Mouse (Mus musculus): ENCODE data around the gene Med15. TPM values are rescaled to one million over a fixed set of nuclear protein-coding genes. Genes with fewer than 3 reads are reported as not detected.

The Med15 gene
- polyA plus RNA-seq, 1 experiment from 2014 or later, result 23.0 TPM

DNA sequence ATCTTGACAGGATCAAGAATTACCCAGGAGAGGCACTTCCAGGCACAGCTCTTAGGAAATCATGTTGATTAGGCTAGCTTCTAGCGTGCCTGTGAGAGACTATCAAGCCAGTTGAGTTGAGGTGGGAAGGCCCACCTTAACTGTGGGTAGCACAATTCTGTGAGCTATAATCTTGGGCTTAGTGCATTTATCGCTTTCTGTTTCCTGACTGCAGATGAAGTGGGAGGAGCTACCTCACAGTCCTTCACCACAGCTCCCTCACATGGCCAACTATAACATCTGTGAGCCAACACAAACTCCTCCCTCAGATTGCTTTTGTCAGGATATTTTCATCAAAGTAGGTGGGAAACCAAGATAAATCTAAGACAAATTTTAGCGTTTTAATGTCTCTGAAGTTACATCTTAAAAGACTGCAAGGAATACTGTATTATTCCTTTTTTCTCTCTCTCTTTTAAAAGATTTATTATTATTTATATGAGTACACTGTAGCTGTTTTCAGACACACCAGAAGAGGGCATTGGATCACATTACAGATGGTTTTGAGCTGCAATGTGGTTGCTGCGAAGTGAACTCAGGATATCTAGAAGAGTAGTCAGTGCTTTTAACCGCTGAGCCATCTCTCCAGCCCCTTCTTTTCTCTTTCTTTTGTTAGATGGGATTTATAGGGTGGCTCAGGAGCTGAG lies 5.4 kb downstream of the Med15 start:
- Histone ChIP-seq H3K9me3 (ENCODE audit: low read length) (no peaks in the 10 kb centered on the region), H3K27me3 (replicated peaks; ENCODE audit: insufficient read depth, low read length) (no peaks in the 10 kb centered on the region), H3K4me3 (ENCODE audit: low read depth, low read length) (no peak overlapping the region), H3K27ac (ENCODE audit: low read length) (no peak overlapping the region), H3K4me2 (replicated peaks; ENCODE audit: low read depth, low read length) (peak overlapping the region; percentile 39), H3K4me1 (ENCODE audit: insufficient read depth, low read depth, low read length) (no peaks in the 10 kb centered on the region; the same call in 1 of the 2 replicates), H3K36me3 (ENCODE audit: insufficient read depth, low read length) (no peaks in the 10 kb centered on the region), H3K9ac (replicated peaks; ENCODE audit: low read depth) (no peak overlapping the region)
- peak; percentile 67 for ATAC-seq
- peak; percentile 93 for DNase-seq (ENCODE audit: low spot score)
- WGBS, result 13% methylated on average over 5 of the region's 5 CpGs
- TF ChIP-seq EP300 (IDR thresholded peaks at IDR 0.05), result no peak
- TF ChIP-seq CTCF (IDR thresholded peaks at IDR 0.05), result peak; percentile 74

DNA sequence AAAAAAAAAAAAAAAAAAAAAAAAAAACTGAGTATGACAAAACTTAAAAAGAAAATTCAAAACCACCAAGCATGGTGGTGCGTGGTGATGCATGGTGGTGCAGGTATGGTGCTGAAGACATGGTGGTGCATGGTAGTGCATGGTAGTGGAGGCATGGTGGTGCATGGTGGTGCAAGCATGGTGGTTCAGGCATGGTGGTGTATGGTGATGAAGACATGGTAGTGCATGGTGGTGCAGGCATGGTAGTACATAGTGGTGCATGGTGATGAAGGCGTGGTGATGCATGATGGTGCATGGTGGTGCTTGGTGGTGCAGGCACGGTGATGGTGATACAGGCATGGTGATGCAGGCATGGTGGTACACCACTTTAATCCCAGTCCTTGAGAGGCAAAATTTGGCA lies 8.2 kb downstream of the Med15 start:
- TF ChIP-seq EP300 (IDR thresholded peaks at IDR 0.05), result no peak
- Histone ChIP-seq H3K27ac (ENCODE audit: low read length) (no peak overlapping the region), H3K4me2 (replicated peaks; ENCODE audit: low read depth, low read length) (no peak overlapping the region), H3K36me3 (ENCODE audit: insufficient read depth, low read length) (no peaks in the 10 kb centered on the region), H3K4me1 (ENCODE audit: insufficient read depth, low read depth, low read length) (peaks cover 4% of the 10 kb centered on the region; the same call in 1 of the 2 replicates), H3K9me3 (ENCODE audit: low read length) (no peaks in the 10 kb centered on the region), H3K4me3 (ENCODE audit: low read depth, low read length) (no peak overlapping the region), H3K9ac (replicated peaks; ENCODE audit: low read depth) (no peak overlapping the region), H3K27me3 (replicated peaks; ENCODE audit: insufficient read depth, low read length) (no peaks in the 10 kb centered on the region)
- no peak for ATAC-seq
- DNase-seq (ENCODE audit: low spot score), result no peak
- 93% methylated on average over 3 of the region's 3 CpGs for WGBS

DNA sequence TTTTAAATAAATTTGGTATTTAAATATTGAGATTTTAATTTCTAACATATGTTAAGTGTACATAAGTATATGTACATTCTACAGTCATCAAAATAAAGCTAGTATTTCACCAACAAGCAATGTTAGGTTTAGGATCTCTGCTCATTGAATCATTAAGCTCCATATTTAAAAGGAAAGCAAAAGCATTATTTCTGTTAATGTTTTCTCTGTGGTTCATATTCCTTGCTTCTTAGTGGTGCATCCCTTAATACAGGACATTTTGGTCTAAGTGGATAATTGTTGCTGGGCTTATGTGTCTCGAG lies 9.4 kb downstream of the Med15 start:
- no peak overlapping the region for H3K4me3 ChIP-seq (ENCODE audit: low read depth, low read length)
- H3K4me1 ChIP-seq (ENCODE audit: insufficient read depth, low read depth, low read length), result peaks cover 4% of the 10 kb centered on the region; the same call in 1 of the 2 replicates
- WGBS, result 76% methylated on average over 1 of the region's 1 CpGs
- H3K4me2 ChIP-seq (replicated peaks; ENCODE audit: low read depth, low read length), result no peak overlapping the region
- no peaks in the 10 kb centered on the region for H3K36me3 ChIP-seq (ENCODE audit: insufficient read depth, low read length)
- H3K27ac ChIP-seq (ENCODE audit: low read length), result no peak overlapping the region
- H3K27me3 ChIP-seq (replicated peaks; ENCODE audit: insufficient read depth, low read length), result no peaks in the 10 kb centered on the region
- H3K9ac ChIP-seq (replicated peaks; ENCODE audit: low read depth), result no peak overlapping the region
- no peak for DNase-seq (ENCODE audit: low spot score)
- TF ChIP-seq EP300 (IDR thresholded peaks at IDR 0.05), result no peak
- no peak for TF ChIP-seq CTCF (IDR thresholded peaks at IDR 0.05)
- no peak for ATAC-seq
- H3K9me3 ChIP-seq (ENCODE audit: low read length), result no peaks in the 10 kb centered on the region

DNA sequence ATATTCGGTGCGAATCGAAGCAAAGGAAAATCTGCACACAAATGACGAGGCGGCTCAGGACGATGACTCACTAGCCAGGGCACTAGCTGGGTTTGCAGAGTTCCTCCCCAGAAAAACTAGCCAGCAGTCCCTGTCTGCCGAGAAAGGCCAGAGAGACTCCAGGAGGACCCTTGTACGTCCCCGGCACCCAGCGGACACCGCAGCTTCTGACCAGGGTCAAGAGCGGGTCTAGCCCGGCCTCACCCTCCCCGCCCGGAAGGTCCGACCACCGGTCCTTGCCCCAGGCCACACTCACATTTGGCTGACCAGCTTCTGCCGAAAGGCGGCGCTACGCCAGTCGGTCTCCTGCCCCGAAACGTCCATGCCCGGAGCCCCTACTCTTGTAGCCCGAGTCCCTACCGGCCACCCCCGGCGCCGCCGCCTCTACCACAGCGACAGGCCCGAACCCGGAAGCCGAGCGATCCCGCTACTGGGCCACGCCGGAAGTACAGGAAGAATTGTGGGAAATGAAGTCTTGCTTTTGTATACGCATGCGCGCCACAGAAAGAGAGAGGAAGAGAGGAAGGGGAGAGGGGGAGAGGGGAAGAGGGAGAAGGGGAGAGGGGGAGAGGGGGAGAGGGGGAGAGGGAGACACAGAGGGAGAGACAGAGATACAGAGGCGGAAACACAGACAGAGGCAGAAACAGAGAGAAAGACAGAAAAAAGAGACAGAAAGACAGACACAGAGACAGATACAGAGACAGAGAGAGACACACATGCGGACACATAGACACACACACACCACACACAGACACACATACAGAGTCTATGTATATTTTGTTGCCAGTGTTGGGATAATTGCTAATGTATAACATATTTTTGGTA lies 10.0 kb downstream of the Med15 start:
- Histone ChIP-seq H3K4me1 (ENCODE audit: insufficient read depth, low read depth, low read length) (peaks cover 4% of the 10 kb centered on the region; the same call in 1 of the 2 replicates), H3K36me3 (ENCODE audit: insufficient read depth, low read length) (no peaks in the 10 kb centered on the region), H3K27me3 (replicated peaks; ENCODE audit: insufficient read depth, low read length) (no peaks in the 10 kb centered on the region), H3K4me3 (ENCODE audit: low read depth, low read length) (peak overlapping the region; percentile 81), H3K9me3 (ENCODE audit: low read length) (no peaks in the 10 kb centered on the region), H3K27ac (ENCODE audit: low read length) (peak overlapping the region; percentile 89), H3K4me2 (replicated peaks; ENCODE audit: low read depth, low read length) (peak overlapping the region; percentile 63), H3K9ac (replicated peaks; ENCODE audit: low read depth) (peak overlapping the region; percentile 90)
- ATAC-seq (peak; percentile 92), DNase-seq (ENCODE audit: low spot score) (peak; percentile 98)
- TF ChIP-seq EP300 (IDR thresholded peaks at IDR 0.05) (no peak), CTCF (IDR thresholded peaks at IDR 0.05) (peak; percentile 66)
- 1% methylated on average over 33 of the region's 44 CpGs for WGBS

DNA sequence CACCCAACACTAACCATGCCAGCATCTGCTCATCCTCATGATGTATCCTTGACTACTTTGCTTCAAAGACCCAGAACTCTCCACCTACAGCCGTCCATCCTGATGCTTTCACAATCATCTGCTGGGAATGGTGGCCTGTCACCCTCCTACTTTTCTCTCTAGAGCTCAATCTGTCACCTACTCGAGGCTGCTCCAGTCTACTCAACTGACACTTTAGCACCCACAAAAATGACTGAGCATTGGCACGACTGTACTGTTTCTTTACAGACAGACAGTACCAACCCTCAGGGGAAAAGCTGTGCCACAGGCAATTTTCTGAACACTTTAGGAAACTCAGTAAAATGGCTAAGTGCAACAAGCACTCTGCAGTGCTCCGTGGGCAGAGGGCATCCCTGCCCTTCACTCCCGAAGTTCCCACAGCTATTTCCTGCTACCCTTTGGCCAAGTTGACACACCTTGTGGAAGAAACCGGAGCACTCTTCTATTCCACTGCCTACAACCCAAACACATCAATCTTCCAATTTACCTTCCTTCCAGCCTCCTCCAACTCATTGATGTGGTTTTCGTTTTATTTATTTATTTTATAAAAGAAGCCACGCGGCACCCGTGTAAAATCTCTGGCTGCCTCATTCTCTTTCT lies 10.8 kb downstream of the Med15 start:
- 2% methylated on average over 10 of the region's 10 CpGs for WGBS
- peak overlapping the region; percentile 89 for H3K27ac ChIP-seq (ENCODE audit: low read length)
- H3K27me3 ChIP-seq (replicated peaks; ENCODE audit: insufficient read depth, low read length), result no peaks in the 10 kb centered on the region
- H3K36me3 ChIP-seq (ENCODE audit: insufficient read depth, low read length), result no peaks in the 10 kb centered on the region
- ATAC-seq, result peak; percentile 31
- H3K9me3 ChIP-seq (ENCODE audit: low read length), result no peaks in the 10 kb centered on the region
- H3K4me3 ChIP-seq (ENCODE audit: low read depth, low read length), result peak overlapping the region; percentile 81
- H3K9ac ChIP-seq (replicated peaks; ENCODE audit: low read depth), result peak overlapping the region; percentile 90
- peak overlapping the region; percentile 63 for H3K4me2 ChIP-seq (replicated peaks; ENCODE audit: low read depth, low read length)
- peak; percentile 12 for DNase-seq (ENCODE audit: low spot score)
- TF ChIP-seq EP300 (IDR thresholded peaks at IDR 0.05), result no peak
- TF ChIP-seq CTCF (IDR thresholded peaks at IDR 0.05), result no peak
- peaks cover 4% of the 10 kb centered on the region; the same call in 1 of the 2 replicates for H3K4me1 ChIP-seq (ENCODE audit: insufficient read depth, low read depth, low read length)
